Mouse (Mus musculus) monocyte, adult 5-6 weeks (primary cell): ENCODE data around the gene Tnip1. TPM values are rescaled to one million over a fixed set of nuclear protein-coding genes. Genes with fewer than 3 reads are reported as not detected.

ENCODE experiments used
- ATAC-seq: fragments of 153-309, 156-312 bp; replicated peaks from 2 replicates; pipeline ENCODE4 v1.8.0; 2017; ENCODE audit warnings: mild to moderate bottlenecking; ENCODE audit not compliant: low TSS enrichment, insufficient number of reproducible peaks, severe bottlenecking, poor library complexity, low FRiP score
- total RNA-seq: library from RNA; stranded (forward); fragments of 200-1000, 200-491, 200-594 nt; gene quantifications from 3 replicates; pipeline ENCODE4 v1.2.3, GENCODE M21; 2017

Tnip1 gene
- total RNA-seq, 1 experiment from 2014 or later, result 78.5 TPM

DNA sequence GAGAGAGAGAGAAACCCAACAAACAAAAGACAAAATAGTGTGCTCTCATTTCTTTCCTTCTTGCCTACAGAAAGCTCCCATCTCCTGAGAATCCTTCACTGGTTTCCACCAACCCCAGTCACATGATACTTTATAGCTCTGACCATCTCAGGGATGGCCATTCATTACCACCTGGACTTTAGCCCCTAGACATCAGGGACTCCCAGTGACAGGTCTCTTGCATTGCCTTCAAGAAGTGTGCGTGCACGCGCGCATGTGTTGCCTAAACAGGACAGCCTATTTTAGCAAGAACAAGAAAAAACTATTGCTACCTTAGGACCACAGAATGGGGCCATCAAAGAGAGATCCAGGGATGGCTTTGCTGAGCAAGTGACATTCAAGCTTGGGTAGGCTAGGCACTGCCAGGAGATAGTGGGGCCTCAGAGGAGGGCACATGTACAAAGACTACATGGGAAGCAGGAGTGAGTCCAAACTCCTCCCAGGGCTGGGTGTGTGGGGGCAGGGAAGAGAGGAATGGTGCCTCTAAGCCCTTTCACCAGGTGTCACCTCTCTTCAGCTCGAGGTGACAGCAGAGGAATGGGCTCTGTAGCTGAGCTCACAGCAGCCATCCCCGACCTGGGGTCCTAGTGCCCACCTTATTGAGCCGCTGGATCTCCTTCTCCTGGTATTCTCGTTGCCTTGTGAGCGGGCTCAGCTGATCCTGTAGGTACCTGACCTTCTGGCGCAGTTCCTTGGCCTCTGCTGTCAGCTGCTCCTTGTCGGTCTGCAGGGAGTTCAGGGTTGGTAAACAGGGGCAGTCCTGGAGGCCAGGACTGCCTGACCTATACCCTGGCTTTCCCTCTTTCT lies 42.4 kb downstream of the Tnip1 start:
- no peak for ATAC-seq

DNA sequence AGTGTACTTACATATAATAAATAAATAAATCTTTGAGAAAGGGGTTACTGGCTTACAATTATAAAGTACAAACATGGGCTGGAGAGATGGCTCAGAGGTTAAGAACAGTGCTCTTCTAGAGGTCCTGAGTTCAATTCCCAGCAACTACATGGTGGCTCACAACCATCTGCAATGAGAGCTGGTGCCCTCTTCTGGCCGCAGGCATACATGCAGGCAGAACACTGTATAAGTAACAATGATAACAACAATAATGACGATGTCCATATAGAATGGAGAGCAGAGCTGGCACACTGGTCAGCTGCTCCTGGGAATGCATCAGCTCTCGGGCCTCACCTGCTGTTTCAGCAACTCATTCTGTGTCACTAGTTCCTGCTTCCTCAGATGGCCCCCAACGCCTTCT lies 44.4 kb downstream of the Tnip1 start:
- no peak for ATAC-seq

DNA sequence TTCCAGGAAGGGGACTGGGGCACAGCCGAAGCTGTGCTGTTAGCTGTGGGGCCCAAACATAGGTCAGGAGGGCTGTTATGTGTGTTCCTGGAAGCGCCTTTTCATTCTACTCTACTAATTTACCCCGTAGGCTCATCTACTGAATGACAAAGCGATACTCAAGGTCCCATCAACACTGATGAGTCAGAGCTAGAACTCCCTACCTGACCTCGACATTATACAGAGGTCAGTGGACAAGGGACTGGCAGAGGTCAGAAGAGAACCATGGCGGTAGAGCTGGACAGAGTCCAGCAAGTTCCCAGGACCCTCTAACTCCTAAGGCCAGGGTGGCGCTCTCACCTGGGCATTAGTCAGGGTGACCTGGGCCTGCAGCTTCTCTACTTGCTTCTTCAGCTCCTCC lies 45.3 kb downstream of the Tnip1 start:
- no peak for ATAC-seq

DNA sequence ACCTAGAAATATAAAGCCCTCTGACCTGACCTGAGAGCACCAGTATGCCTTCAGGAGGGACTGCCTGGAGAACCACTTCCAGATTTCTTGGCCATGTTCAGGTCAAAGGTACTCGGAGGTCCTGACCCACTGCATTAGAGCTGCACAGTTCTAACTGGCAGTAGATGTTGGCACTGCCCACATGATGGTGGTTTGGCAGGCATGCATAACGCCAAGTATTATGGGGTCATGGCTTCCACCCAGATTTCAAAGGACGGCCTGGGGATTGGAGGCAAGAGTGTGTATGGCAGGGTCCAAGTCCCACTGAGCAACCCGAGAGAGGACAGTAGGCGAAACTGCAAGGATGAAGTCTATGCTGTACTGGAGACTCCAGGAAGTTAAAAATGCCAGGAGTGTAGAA lies 48.9 kb downstream of the Tnip1 start:
- no peak for ATAC-seq

DNA sequence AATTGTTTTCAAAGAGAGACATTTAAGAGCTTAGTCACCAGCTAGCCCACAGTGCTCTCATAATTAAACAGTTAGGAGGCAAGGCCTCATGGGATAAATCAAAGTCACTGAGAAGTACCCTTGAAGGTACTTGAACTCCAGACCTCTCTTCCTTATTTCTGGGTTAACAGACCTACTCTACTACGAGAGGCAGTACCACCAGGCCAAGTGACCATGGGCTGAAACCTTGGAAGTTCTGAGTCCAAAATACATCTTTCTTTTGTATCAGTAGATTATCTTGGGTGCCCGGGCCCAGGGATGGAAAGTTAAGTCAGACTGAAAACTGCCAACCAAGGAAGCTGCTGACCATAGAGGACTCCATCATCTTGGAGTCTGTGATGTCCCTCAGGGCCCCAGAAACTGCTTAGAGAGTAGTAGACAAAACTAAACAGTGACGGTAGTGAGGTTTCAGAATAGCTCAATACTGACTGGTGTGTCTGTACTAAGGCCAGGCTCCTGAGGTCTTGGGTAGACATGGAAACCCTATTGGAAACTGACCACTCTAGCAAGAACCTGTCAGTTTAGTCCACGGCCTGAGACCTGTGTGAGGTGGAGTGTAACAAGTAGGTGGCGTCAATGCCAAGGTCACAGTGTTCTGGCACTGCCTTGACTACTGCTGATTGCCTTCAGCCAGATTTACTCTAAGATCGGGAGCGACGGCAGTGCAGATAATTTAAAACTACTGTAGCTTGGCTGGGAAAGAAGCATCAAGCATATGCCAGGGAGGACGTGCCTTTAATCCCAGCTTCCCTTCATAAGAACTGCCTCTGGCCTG lies 50.0 kb downstream of the Tnip1 start:
- no peak for ATAC-seq

DNA sequence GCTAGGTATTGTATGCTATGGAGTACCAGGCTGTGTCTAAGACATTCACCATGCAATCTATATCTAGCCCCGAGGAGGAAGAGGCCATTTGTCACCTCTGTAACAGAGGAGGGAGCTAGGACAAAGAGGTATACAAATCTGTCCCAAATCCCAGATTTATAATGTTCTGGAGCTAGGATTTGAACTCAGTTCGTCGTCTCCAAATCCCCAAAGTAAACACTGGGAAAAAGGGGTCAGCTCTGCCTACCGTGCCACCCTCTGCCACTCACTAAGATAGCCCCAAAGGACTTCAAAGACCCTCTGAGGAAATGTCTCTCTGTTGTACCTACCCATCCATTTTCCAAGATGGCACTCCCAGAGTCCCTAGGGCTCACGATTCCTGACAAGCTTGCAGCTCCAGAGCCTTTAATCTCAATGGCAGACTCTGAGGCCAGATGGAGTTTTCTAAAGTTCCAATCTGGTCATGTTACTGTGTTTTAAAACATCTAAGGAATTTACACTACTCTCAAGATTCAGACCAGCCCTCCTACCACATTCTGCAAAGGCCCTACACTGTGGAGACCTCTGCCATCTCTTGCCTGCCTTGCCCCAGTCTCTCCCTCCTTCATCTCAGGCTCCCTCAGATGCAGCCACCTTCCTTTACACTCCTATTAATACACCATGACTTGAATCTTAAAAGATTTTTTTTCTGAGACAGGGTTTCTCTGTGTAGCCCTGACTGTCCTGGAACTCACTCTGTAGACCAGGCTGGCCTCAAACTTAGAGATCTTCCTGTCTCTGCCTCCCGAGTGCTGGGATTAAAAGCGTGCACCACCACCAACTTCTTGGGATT lies 50.8 kb downstream of the Tnip1 start:
- no peak for ATAC-seq

DNA sequence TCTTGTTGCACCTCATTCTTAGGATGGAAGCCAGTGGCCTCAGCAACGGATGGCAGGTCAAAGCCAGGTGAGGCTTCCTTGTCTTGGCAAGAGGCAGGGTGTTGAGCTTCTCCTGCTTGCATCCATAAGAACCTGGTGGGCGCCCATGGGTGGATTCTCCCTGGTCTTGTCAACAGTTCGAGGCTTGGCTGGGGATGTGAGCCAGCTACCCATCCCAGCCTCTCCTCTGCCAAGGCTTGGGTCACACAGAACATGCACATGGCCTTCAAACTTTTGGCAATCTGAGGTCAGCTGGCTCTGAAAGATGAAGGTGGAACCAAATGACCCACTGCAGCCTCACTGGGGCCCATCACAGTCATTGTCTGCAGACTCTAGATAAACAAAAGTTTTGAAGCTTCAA lies 51.5 kb downstream of the Tnip1 start:
- ATAC-seq, result no peak

DNA sequence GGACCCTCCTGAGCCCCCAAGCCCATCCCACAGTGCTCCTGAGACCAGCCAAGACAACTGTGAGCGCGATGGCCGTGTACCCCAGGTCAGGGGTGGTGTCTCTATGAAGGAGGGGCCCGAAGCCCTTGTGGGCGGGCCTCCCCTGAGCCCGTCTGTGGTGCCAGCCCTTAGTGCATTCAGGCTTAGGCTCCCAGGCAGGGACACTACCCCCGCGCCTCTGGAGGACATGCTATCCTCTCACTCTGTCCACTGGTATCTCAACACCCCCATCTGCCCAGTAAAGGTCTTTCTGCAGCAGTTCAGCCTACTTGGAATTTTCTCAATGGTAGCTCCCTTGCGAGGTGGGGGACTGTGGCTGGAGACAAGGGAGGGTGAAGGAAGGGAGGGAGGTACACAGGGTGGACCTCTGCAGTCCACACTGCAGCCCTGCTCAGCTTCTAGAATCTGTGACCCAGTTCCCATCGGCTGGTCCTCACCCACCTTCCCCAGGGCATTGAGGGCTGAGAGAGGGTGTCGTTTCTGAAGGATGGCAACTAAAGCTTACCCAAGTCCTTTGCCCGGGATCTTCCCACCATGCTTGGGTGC lies 52.5 kb downstream of the Tnip1 start:
- ATAC-seq, result no peak

DNA sequence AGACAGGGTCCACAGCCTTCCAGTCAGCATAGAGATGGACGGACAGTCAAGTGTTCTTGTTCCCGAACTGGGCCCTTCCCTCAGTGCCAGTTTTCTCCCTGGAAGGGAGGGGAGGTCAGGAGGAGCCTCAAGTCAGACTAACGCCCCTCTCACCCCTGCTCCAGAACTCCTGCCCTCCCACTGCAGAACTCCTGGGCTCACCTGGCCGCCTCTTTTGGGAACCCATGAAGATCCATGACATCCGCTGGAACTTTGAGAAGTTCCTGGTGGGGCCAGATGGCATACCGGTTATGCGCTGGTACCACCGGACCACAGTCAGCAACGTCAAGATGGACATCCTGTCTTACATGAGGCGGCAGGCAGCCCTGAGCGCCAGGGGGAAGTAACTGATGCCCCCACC lies 53.4 kb downstream of the Tnip1 start:
- ATAC-seq, result no peak

DNA sequence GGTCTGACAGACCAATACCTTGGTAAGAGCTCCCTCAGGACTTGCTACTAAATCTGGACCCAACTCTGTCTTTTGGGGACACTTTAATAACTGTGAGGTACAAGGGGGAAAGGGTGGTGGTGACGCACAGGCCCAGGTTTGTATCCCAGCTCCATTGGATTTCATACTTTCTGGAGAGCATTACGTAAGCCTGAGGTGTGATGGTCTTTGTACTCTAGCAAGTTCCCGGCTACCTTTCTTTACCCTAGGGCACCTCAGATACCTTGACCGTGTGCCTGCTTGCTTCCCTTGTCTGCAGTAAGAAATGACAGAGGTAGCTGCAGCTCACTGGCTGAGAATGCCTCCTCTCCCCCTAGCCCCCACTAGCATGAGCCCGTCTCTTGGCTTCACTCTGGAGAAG lies 55.5 kb downstream of the Tnip1 start:
- ATAC-seq, result no peak

DNA sequence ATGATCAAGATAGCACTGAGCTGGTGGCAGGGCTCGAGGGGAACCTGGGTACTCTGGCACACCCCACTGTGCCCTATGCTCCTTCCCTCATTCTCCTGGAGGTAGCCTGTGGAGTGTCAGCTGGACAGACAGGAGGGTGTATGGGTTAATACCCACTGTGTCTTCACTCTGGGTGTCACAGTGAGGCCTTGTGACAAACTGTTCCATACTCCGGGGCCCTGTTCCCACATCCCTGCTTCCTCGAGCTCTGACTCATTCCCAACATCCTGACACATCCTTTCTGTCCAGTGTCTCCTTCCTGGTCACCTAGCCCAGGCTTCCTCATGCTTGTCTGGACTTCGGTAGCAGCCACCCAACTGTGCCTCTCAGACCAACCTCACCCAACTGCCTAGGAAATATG lies 56.3 kb downstream of the Tnip1 start:
- ATAC-seq, result no peak

DNA sequence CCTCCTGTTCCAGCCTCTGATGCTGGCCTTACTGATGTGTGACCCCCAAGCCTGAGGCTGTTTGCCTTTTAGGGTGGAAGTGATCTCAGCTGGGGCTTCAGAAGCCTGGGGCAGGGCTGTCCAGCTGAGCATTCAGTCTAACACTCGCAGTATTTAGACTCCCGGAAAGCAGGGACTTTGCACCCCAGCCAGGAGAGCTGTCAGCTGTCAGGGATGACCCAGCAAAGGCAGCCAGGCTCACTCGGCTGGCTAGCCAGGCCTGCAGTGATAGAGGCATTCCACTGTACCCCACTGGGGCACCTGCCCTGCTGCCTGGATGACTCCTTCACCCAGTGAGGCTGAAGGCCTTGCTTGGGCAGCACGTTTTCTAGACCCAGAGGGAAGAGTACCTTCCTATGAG lies 56.8 kb downstream of the Tnip1 start:
- no peak for ATAC-seq

DNA sequence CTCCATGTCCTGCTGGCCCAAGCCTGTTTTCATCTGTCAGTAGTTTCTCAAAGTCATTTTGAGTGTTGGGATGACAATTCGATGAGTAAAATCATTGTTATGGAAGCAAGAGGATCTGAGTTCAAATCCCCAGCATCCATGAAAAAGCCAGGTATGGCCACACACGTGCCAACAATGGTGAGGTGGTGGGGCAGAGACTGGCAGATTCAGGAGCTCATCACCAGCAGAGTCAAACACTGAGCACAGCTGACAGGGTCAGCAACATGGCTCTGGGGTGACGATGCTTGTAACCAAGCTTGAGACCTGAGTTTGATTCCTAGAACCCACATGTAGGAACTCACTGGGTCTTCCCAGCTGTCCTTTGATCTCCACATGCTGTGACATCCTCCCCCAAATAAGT lies 57.6 kb downstream of the Tnip1 start:
- no peak for ATAC-seq

DNA sequence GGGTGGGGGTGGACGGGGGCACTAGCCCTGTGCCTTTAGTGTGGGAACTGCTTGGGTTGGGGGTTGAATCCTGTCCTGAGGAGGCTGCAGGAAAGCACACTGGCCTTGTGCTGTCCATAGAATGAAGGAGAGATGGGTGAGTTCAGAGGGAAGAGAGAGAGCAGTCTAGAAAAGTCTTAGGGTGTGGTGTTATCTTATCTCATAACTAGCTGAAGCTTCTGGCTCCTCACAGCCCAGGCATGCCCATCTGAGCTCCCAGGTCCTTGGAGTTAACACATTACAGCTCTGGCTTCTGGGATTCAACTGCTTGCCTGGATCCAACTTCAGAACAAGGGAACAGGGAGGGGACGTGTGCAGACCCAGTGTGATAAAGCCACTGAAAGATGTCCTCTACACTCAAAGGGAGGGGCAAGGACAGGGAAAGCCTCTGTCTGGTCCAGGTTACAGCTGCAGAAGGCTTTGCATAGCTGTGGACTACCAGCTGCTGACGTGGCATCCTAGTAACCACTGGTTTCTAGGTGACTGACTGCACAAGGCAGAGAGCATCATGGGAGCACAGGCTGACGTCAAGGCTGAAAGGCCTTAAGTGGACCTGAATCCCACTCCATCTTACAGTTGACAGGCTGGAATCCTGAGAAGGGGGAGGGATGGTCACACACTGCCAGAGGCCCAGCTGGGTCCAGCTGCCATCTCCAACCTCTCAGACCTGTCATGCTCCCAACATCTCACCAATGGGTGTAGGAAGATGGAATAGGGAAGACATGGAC lies 58.6 kb downstream of the Tnip1 start:
- ATAC-seq, result no peak

DNA sequence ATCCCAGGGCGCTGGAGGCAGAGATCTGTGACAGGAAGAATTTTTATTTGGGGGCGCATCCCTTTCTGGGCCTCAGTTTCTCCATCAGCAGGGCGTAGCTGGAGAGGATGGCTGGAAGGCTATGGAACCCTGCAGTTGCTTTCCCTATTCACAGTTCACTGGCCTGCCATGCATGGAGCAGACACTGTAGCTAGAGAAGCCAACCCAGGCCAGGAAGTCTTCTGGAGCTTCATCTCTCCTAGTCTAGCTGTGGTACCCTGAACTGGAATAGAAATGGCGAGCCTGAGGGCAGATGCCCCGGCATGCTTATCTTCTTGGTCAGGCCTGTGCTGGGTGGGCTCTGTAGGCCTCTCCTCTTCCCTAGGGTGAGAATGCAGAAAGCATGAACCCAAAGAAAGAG lies 59.4 kb downstream of the Tnip1 start:
- no peak for ATAC-seq

DNA sequence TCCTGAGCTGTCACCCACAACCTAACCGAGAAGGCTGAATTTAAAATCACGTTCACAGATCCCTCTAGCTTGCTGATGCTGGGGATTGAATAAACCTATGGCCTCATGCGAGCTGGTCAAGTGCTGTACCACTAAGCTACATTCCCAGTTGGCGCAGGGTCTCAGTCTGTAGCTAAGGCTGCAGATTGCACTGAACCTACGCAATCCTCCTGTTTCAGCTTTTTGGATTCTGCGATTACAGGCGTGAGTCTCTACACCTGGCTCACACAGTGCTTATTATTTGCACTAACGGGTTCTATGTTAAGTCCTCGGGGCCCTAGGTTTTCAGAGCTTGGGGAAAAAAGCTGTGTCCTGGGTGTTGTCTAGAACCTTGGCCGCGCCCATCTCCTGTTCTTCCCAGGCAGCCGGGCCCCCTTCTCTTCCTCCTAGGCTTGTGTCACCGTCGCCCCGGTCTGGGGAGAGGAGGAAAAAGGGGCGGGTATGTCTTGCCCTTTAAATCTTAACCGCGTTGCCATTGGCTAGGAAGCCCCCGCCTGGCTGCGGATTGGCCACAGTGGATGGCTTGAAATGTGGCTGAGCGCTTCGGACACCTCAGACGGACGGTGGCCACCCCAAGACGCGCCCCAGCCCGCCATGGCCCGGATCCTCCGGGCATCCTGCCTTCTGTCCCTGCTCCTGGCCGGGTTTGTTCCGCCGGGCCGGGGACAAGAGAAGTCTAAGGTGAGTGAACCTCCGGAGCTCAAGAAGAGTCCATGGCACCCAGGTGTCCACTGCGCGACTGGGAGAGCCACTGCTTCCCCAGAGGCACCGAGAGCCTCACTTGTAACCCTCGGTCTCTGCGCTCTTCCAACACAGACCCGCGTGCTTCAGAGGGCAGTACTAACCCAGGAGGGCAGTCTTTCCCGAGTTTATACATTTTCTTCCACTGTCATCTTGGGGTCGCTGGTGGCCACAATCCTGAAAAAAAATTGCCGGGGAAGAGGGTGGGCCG lies 60.1 kb downstream of the Tnip1 start, which contains the start of gene Gpx3:
Gpx3 (plus strand) TSS at position 121 of the 991 bp plus-strand sequence.
- peak; percentile 54; the same call in 1 of the 2 replicates for ATAC-seq

DNA sequence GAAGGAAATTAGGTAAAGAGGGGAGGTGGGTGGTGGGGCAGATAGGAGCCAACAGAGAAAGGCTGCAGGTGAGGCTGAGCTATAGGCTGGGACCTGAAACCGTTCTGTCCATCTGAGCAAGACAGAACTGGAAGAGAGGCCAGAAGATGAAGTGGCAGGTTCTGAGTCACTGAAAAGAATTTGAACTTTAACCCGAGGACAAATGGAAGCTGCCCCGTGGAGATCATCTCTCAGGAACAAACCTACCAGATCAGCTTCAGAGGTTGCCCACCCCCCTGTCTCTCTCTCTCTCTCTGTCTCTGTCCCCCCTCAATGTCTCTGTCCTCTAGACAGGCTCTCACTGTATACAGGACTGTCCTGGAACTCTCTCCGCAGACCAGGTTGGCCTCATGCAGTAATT lies 63.1 kb downstream of the Tnip1 start:
- no peak for ATAC-seq
